Mouse (Mus musculus): ENCODE data around the gene Apoc1. TPM values are rescaled to one million over a fixed set of nuclear protein-coding genes. Genes with fewer than 3 reads are reported as not detected.

Gene Apoc1
- polyA plus RNA-seq, 1 experiment = 17.3 TPM

DNA sequence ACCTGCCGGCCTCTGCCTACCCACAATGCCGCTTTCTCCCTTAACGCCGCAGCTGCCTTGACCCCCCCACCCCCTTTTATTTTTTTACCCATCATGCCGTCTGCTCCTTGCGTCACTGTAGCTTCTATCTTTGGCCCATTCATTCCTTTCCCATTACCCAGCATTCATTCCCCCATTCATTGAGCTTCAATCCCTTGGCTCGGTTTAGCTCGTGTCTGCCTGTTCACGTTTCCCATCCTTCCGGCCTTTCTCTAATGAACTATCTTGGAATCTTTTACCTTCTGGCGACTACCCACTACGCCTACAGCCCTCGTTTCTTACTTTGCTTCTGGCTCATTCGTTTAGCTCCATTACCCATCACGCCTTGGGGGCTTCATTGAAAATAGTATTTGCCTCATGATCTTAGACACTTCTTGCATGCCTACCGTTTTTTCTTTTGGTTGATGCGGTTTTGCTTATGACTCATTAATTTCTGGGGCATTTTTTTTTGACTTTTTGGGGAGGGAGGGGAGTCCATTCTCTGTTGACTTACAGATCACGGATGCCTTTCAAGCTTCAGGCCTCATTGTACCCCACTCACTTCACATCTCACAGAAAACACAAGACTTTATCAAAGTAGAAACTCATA is 23.7 kb upstream of the Apoc1 start:
- Histone ChIP-seq H3K36me3 (ENCODE audit: control insufficient read depth, insufficient read depth, low read length) (peaks cover 1% of the 10 kb centered on the region), H3K27me3 (ENCODE audit: control insufficient read depth, insufficient read depth, low read length) (no peaks in the 10 kb centered on the region), H3K27ac (ENCODE audit: control insufficient read depth, insufficient read depth, low read depth, low read length) (peak overlapping the region; percentile 91), H3K4me3 (ENCODE audit: control insufficient read depth, low read depth, low read length) (peak overlapping the region; percentile 91), H3K4me1 (ENCODE audit: control insufficient read depth, insufficient read depth, low read length) (no peaks in the 10 kb centered on the region; the same call in none of the 2 replicates)
- no peak for TF ChIP-seq POLR2A (IDR thresholded peaks at IDR 0.05; ENCODE audit: control insufficient read depth, low read depth, low read length)
- no peak for TF ChIP-seq CTCF (IDR thresholded peaks at IDR 0.05; ENCODE audit: control insufficient read depth, insufficient read depth, insufficient replicate concordance, low read depth, low read length)

DNA sequence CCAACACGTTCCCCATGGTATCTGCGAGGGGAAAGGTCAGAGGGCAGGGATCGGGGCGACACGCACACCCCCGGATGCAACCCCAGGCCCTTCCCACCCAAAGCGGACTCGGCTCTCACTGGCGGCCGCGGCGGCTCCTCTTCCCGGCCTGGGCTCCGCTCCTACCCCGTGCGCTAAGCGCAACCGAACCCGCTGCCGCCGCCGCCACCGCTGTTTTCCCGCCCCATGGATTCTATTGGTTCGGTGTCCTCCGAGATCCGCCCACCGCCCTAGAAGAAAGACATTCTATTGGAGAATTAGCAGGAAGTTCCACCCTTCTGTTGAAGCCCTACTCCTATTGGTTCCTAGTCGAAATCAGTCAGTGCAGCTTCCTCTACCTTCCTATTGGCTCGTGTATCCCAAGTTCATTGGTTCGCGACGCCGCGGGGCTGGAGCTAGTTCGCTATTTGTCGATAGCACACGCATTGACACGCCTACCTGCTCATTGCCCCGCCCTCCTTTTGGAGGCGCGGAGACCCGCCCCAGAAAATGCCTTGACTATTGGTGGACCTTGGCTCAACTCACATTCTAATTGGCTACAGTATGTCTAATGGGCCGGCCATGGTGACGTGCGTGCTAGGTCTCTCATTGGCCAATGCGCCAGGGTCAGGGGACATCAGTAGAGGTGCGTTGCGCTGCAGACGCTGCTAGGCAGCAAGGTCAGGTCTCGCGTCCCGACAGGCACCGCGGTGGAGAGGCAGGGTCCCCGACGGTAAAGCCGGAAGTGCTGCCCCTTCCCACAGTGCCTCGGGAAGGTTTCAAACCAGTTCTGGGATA is 23.0 kb upstream of the Apoc1 start, which contains the start of gene Tomm40:
TSS of gene Tomm40 (minus strand) at position 200 of the 816 bp plus-strand sequence.
- Histone ChIP-seq H3K4me3 (ENCODE audit: control insufficient read depth, low read depth, low read length) (peak within 1 kb of the TSS; percentile 91), H3K4me1 (ENCODE audit: control insufficient read depth, insufficient read depth, low read length) (no peaks in the 10 kb centered on the region; the same call in none of the 2 replicates), H3K27me3 (ENCODE audit: control insufficient read depth, insufficient read depth, low read length) (no peaks in the 10 kb centered on the region), H3K27ac (ENCODE audit: control insufficient read depth, insufficient read depth, low read depth, low read length) (peak within 1 kb of the TSS; percentile 91), H3K36me3 (ENCODE audit: control insufficient read depth, insufficient read depth, low read length) (peaks cover 1% of the 10 kb centered on the region)
- TF ChIP-seq POLR2A (IDR thresholded peaks at IDR 0.05; ENCODE audit: control insufficient read depth, low read depth, low read length) (peak; percentile 77), CTCF (IDR thresholded peaks at IDR 0.05; ENCODE audit: control insufficient read depth, insufficient read depth, insufficient replicate concordance, low read depth, low read length) (no peak)

DNA sequence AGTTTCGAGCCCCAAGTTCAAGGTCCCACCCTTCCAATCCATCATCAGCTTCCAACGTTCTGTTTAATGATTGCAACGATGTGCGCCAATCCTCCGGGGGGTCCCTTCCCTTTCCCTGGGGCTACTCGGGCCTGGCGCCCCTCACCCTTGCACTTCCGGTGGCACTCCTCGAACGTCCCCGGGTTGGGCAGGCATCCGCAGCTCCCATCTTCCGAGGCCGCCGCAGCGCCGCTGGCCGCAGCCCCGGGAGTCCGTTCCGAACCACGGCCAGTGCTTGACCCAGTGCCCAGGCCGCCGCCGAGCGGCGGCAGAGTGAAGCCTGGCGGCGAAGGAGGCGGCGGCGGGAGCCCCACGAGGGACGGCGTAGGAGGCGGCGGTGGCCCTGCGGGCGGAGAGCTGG is 22.4 kb upstream of the Apoc1 start:
- peaks cover 1% of the 10 kb centered on the region for H3K36me3 ChIP-seq (ENCODE audit: control insufficient read depth, insufficient read depth, low read length)
- H3K4me3 ChIP-seq (ENCODE audit: control insufficient read depth, low read depth, low read length) = peak overlapping the region; percentile 91

GRCm38 (mm10) chr7:19713598-19713997 is 21.1 kb upstream of the Apoc1 start:
- no peak for TF ChIP-seq CTCF (IDR thresholded peaks at IDR 0.05; ENCODE audit: control insufficient read depth, insufficient read depth, insufficient replicate concordance, low read depth, low read length)
- TF ChIP-seq POLR2A (IDR thresholded peaks at IDR 0.05; ENCODE audit: control insufficient read depth, low read depth, low read length) = no peak
- Histone ChIP-seq H3K27ac (ENCODE audit: control insufficient read depth, insufficient read depth, low read depth, low read length) (no peak overlapping the region), H3K4me3 (ENCODE audit: control insufficient read depth, low read depth, low read length) (no peak overlapping the region), H3K36me3 (ENCODE audit: control insufficient read depth, insufficient read depth, low read length) (peaks cover 1% of the 10 kb centered on the region), H3K27me3 (ENCODE audit: control insufficient read depth, insufficient read depth, low read length) (no peaks in the 10 kb centered on the region), H3K4me1 (ENCODE audit: control insufficient read depth, insufficient read depth, low read length) (no peaks in the 10 kb centered on the region; the same call in none of the 2 replicates)

More for the DNA sequence above, 22.4 kb upstream of the Apoc1 start:
- H3K27ac ChIP-seq (ENCODE audit: control insufficient read depth, insufficient read depth, low read depth, low read length) = peak overlapping the region; percentile 71
- H3K4me1 ChIP-seq (ENCODE audit: control insufficient read depth, insufficient read depth, low read length) = no peaks in the 10 kb centered on the region; the same call in none of the 2 replicates
- no peaks in the 10 kb centered on the region for H3K27me3 ChIP-seq (ENCODE audit: control insufficient read depth, insufficient read depth, low read length)
- no peak for TF ChIP-seq CTCF (IDR thresholded peaks at IDR 0.05; ENCODE audit: control insufficient read depth, insufficient read depth, insufficient replicate concordance, low read depth, low read length)
- TF ChIP-seq POLR2A (IDR thresholded peaks at IDR 0.05; ENCODE audit: control insufficient read depth, low read depth, low read length) = no peak

- no peak overlapping the region for H3K4me3 ChIP-seq (ENCODE audit: control insufficient read depth, low read depth, low read length)
Observed at GRCm38 (mm10) chr7:19713196-19713595, 20.7 kb upstream of the Apoc1 start.

DNA sequence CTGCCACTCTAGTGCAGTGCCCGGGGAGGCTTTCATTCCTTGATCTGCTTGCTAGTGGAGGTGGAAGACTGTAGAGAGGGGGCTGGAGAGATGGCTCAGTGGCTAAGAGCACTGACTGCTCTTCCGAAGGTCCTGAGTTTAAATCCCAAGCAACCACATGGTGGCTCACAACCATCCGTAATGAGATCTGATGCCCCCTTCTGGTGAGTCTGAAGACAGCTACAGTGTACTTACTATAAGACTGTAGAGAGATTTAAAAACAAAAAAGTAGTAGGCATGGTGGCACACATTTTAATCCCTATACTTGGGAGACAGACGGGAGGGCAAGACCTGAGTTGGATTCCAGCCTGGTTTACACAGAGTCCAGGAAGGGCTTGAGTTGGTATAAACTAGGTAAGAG is 20.0 kb upstream of the Apoc1 start:
- H3K36me3 ChIP-seq (ENCODE audit: control insufficient read depth, insufficient read depth, low read length) = peaks cover 1% of the 10 kb centered on the region
- no peaks in the 10 kb centered on the region; the same call in none of the 2 replicates for H3K4me1 ChIP-seq (ENCODE audit: control insufficient read depth, insufficient read depth, low read length)
- no peak overlapping the region for H3K4me3 ChIP-seq (ENCODE audit: control insufficient read depth, low read depth, low read length)
- H3K27me3 ChIP-seq (ENCODE audit: control insufficient read depth, insufficient read depth, low read length) = no peaks in the 10 kb centered on the region
- no peak overlapping the region for H3K27ac ChIP-seq (ENCODE audit: control insufficient read depth, insufficient read depth, low read depth, low read length)
- no peak for TF ChIP-seq POLR2A (IDR thresholded peaks at IDR 0.05; ENCODE audit: control insufficient read depth, low read depth, low read length)
- no peak for TF ChIP-seq CTCF (IDR thresholded peaks at IDR 0.05; ENCODE audit: control insufficient read depth, insufficient read depth, insufficient replicate concordance, low read depth, low read length)

More at GRCm38 (mm10) chr7:19713196-19713595, 20.7 kb upstream of the Apoc1 start:
- Histone ChIP-seq H3K36me3 (ENCODE audit: control insufficient read depth, insufficient read depth, low read length) (peaks cover 1% of the 10 kb centered on the region), H3K27ac (ENCODE audit: control insufficient read depth, insufficient read depth, low read depth, low read length) (no peak overlapping the region), H3K4me1 (ENCODE audit: control insufficient read depth, insufficient read depth, low read length) (no peaks in the 10 kb centered on the region; the same call in none of the 2 replicates), H3K27me3 (ENCODE audit: control insufficient read depth, insufficient read depth, low read length) (no peaks in the 10 kb centered on the region)
- TF ChIP-seq POLR2A (IDR thresholded peaks at IDR 0.05; ENCODE audit: control insufficient read depth, low read depth, low read length) (no peak), CTCF (IDR thresholded peaks at IDR 0.05; ENCODE audit: control insufficient read depth, insufficient read depth, insufficient replicate concordance, low read depth, low read length) (0 out of 2 replicates have a peak, but pooled peaks have one; percentile 14)

DNA sequence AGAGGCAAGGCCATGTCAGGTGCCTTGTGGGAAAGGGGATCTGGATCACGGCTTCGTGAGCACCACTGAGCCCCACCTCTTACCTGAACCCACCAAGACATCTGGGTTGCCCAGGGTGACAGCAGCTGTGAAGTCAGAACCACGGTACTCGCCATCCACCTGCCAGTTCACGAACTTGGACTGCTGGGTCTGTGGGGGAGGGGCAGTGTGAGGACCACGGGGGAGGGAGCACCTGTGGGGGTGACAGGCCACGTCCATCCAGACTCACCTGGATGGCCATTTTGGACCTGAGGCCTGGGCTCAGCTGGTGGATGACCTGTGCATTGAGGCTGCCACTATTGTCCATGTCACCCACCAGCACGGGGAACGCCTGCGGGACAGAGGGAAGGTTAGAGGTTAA is 18.2 kb upstream of the Apoc1 start:
- Histone ChIP-seq H3K36me3 (ENCODE audit: control insufficient read depth, insufficient read depth, low read length) (peaks cover 1% of the 10 kb centered on the region), H3K27me3 (ENCODE audit: control insufficient read depth, insufficient read depth, low read length) (no peaks in the 10 kb centered on the region), H3K27ac (ENCODE audit: control insufficient read depth, insufficient read depth, low read depth, low read length) (no peak overlapping the region), H3K4me1 (ENCODE audit: control insufficient read depth, insufficient read depth, low read length) (no peaks in the 10 kb centered on the region; the same call in none of the 2 replicates), H3K4me3 (ENCODE audit: control insufficient read depth, low read depth, low read length) (no peak overlapping the region)
- TF ChIP-seq POLR2A (IDR thresholded peaks at IDR 0.05; ENCODE audit: control insufficient read depth, low read depth, low read length) = no peak
- TF ChIP-seq CTCF (IDR thresholded peaks at IDR 0.05; ENCODE audit: control insufficient read depth, insufficient read depth, insufficient replicate concordance, low read depth, low read length) = no peak

All from testis, adult 2 months (tissue).